Mouse (Mus musculus) embryonic facial prominence, embryonic 11.5 days (tissue): Measurements from ENCODE around the gene Etfrf1. TPM values are rescaled to one million over a fixed set of nuclear protein-coding genes. Genes with fewer than 3 reads are reported as not detected.

ENCODE experiments used
- ATAC-seq: fragments of 200-750 bp; cut with Nextera tagmentation; replicated peaks from 2 replicates; pipeline ENCODE4 v1.8.0; 2017; ENCODE audit warnings: low read depth; ENCODE audit not compliant: insufficient number of reproducible peaks, low FRiP score, low TSS enrichment
- DNase-seq: peaks from one replicate; pipeline ENCODE4 v3.0.0-alpha.2; 2015; ENCODE audit warnings: low spot score
- H3K27ac ChIP-seq: fragments of 300-500 bp; sonication (generic); replicated peaks from 2 replicates; pipeline ENCODE4 v1.5.1; 2014; ENCODE audit warnings: mild to moderate bottlenecking, low read depth, low read length, control low read depth
- H3K27me3 ChIP-seq: fragments of 300-500 bp; sonication (generic); 2 replicates; pipeline ENCODE4 v1.6.1; 2014; ENCODE audit warnings: mild to moderate bottlenecking, low read length, moderate library complexity, mixed read lengths; ENCODE audit not compliant: control insufficient read depth, insufficient read depth
- H3K36me3 ChIP-seq: fragments of 300-500 bp; sonication (generic); replicated peaks from 2 replicates; pipeline ENCODE4 v1.6.1; 2014; ENCODE audit warnings: low read depth, mild to moderate bottlenecking, low read length, moderate library complexity, mixed read lengths; ENCODE audit not compliant: control insufficient read depth, insufficient read depth
- H3K4me1 ChIP-seq: fragments of 300-500 bp; sonication (generic); 2 replicates; pipeline ENCODE4 v1.6.1; 2014; ENCODE audit warnings: low read length, mixed read lengths; ENCODE audit not compliant: control insufficient read depth, insufficient read depth
- H3K4me2 ChIP-seq: fragments of 300-500 bp; sonication (generic); 2 replicates; pipeline ENCODE4 v1.6.1; 2014; ENCODE audit warnings: low read depth, mild to moderate bottlenecking, control low read depth, low read length, moderate library complexity
- H3K4me3 ChIP-seq: fragments of 300-500 bp; sonication (generic); 2 replicates; pipeline ENCODE4 v1.5.1; 2014; ENCODE audit warnings: low read depth, low read length, control low read depth
- H3K9ac ChIP-seq: fragments of 300-500 bp; sonication (generic); replicated peaks from 2 replicates; pipeline ENCODE4 v1.6.1; 2014; ENCODE audit warnings: mild to moderate bottlenecking, control low read depth, low read length
- H3K9me3 ChIP-seq: fragments of 300-500 bp; sonication (generic); replicated peaks from 2 replicates; pipeline ENCODE4 v1.6.1; 2016; ENCODE audit warnings: mild to moderate bottlenecking, low read length, inconsistent platforms, mixed read lengths; ENCODE audit not compliant: control insufficient read depth
- WGBS: fragments of 180-500 bp; shearing (Covaris S2); extraction: QIAGEN DNeasy Blood & Tissue Kit; methylation state at CpG from one replicate; pipeline ENCODE4 v1.1.7; 2014; 5-methylcytosine and 5-hydroxymethylcytosine counted together
- polyA plus RNA-seq: library from polyadenylated mRNA; unstranded; fragments of >200 nt; fragmentation: Nextera tagmentation; extraction: Ambion mirVana; gene quantifications from 2 replicates; pipeline ENCODE4 v1.2.1, GENCODE M21; 2014

The Etfrf1 gene
- polyA plus RNA-seq, 1 experiment from 2014 or later: 33.2 TPM

DNA sequence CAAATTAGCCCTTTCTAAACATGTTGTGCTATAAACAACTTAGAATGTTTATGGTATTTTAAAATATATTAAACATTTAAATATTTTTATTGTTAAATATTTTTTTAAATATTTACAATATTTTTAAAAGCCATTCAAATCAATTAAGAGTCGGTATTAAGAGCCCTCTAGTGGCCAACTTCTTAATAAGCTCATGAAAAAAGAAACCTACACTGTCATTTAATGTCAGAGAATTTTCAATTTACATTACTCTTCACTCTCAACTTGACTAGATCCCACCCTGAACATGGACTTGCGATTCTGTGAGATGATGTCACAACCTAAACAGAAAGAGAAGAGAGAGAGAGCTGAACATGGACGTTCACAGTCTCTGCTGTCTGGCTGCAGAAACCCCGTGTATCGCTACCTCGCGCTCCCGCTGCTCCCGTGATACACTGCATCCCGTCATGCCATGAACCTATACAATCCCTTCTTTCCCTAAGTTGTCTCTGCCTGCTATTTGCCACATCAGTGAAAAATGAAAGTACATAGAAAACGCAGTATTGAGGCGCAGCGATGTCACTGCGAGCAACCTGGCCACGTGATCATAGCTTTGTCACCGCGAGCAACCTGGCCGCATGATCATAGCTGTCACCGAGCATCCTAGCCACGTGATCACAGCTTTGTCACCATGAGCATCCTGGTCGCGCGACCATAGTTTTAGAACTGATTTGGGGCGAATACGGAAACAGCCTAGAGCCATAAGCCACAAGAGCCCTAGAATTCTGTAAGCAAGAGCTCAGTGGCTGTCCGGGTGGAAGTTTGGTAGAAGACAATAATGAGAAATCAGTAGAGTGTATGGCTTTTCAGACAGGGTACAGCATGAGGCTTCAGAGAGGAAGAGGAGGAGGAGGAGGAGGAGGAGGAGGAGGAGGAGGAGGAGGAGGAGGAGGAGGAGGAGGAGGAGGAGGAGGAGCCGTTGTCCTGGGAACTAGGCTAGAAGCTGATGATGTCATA is 23.5 kb upstream of the Etfrf1 start:
- Histone ChIP-seq H3K36me3 (no peaks in the 10 kb centered on the region), H3K27ac (no peak overlapping the region), H3K4me1 (no peaks in the 10 kb centered on the region), H3K27me3 (no peaks in the 10 kb centered on the region), H3K9ac (0 out of 2 replicates have a peak overlapping the region, but pooled peaks have one; percentile 9), H3K9me3 (no peaks in the 10 kb centered on the region), H3K4me3 (no peak overlapping the region), H3K4me2 (peak overlapping the region; percentile 30)
- ATAC-seq (no peak), DNase-seq (peak; percentile 74)
- 59% methylated on average over 27 of the region's 27 CpGs for WGBS

DNA sequence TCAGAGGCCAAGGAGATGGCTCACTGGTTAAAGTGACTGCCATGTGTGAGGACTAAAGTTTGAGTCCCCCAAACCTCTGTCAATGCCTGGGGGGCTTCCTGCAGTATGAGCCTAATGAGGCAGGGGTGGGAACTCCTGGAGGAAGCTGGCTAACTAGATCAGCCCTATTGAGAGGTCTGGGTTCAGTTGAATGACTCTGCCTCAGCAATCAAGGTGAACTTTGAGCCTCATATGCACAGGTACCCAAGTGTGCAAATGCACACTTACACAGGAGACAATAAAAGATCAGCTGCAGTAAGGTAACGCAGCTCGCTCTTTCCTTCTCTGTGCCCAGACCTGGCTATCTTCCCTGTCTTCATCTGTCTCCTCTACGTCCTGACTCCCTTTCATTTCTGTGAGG is 17.9 kb upstream of the Etfrf1 start:
- no peak for DNase-seq
- Histone ChIP-seq H3K4me1 (no peaks in the 10 kb centered on the region), H3K9ac (no peak overlapping the region), H3K27me3 (no peaks in the 10 kb centered on the region), H3K27ac (no peak overlapping the region), H3K4me2 (no peak overlapping the region), H3K4me3 (no peak overlapping the region), H3K9me3 (no peaks in the 10 kb centered on the region), H3K36me3 (no peaks in the 10 kb centered on the region)
- no peak for ATAC-seq
- 88% methylated on average over 3 of the region's 3 CpGs for WGBS

DNA sequence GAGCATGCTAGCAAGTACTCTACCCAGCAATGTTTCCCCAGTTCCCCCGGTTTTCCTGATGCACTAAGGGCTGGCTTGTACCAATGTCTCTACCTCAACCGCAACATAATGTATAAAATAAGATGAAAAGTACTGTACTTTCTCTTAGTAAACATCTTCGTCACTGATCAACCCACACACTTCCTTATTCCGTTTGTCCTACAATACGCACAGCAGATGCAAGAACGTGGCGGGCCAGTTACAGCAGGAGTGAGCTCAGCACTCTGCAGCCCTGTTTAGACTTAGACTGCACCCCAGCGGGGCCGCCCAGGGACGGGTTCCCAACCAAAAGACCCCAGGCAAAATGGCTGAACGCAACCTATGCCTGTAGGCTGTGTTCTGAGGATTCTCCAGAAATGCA is 17.5 kb upstream of the Etfrf1 start:
- no peaks in the 10 kb centered on the region for H3K9me3 ChIP-seq
- ATAC-seq: no peak
- no peaks in the 10 kb centered on the region for H3K36me3 ChIP-seq
- no peak overlapping the region for H3K27ac ChIP-seq
- DNase-seq: no peak
- H3K4me1 ChIP-seq: no peaks in the 10 kb centered on the region
- H3K4me3 ChIP-seq: no peak overlapping the region
- H3K4me2 ChIP-seq: no peak overlapping the region
- no peak overlapping the region for H3K9ac ChIP-seq
- no peaks in the 10 kb centered on the region for H3K27me3 ChIP-seq
- WGBS: 85% methylated on average over 11 of the region's 11 CpGs

DNA sequence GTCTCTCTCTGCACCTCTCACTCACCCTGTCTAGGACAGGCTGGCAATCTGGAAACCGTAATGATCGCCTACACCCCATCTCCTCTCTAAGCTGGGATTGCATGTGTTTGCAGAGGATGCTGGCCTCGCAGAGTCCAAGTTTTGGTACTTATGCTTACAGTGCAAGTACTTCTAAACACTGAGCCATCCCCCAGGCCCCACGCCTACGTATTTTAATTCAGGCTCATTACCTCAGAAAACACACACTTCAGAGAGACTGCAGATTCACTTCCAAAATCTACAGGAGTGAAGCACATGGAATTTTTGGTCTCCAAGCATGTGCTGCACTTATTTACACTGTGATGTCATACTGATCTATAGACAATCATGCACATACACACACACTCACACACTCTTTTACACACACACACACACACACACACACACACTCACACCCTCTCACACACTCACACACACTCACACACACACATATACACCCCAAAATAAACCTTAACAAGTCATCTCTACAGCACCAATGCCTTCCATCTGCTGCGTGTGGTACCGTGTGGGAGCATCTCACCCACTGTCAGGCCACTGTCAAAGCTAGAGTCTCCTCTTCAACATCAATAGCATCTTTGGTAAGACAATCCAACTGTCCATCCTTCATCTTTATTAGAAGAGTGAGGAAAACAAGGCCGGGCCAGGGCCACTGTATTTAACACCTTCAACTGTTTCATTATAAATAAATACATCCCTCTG is 12.8 kb upstream of the Etfrf1 start:
- DNase-seq: no peak
- Histone ChIP-seq H3K4me2 (no peak overlapping the region), H3K4me1 (no peaks in the 10 kb centered on the region), H3K9me3 (no peaks in the 10 kb centered on the region), H3K9ac (no peak overlapping the region), H3K27ac (no peak overlapping the region), H3K27me3 (no peaks in the 10 kb centered on the region), H3K36me3 (no peaks in the 10 kb centered on the region), H3K4me3 (no peak overlapping the region)
- no peak for ATAC-seq
- WGBS: 93% methylated on average over 8 of the region's 8 CpGs

DNA sequence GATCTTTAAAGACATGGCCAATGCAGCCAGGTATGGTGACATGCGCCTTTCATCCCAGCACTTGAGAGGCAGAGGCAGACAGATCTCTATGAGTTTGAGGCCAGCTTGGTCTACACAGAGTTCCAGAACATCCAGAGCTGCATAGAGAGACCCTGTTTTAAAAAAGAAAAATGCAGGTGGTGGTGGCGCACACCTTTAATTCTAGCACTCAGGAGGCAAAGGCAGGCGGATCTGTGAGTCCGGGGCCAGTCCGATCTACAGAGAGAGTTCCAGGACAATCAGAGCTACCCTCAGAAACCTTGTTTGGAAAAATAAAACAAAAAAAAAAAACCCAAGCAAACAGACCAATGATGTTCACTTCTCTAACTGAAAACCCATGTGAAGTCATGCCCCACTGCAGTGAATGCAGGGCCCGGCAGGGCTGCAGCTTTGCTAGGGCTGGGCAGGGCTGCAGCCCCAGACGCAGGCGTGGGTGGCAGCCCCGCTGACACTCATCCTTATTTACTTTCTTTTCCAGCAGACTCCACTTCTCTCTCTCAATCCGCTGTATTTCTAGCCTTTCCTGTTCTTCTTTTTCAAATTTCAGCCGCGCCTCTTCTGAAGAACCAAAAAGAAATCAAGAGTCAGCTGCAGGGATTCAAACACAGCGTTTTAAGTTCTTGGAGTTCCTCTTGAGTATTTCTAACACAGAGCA is 8.4 kb upstream of the Etfrf1 start:
- DNase-seq: no peak

DNA sequence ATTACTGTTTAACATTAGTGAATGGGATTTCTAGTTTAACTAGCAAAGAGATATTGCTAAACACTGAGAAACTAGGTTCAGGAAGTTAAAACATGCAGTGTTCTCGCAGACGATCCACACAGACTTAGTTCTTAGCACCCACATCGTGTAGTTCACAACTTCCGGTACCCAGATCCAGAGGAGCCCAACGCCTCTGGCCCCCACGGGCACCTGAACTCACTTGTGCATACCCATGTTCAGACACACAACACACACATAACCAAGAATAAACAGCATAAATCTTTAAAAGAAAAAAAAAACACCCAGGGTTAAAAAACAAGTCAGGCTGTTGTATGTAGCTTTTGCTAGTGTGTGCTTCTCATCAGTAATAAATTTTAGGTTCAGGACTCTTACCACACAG is 6.5 kb upstream of the Etfrf1 start:
- Histone ChIP-seq H3K4me1 (no peaks in the 10 kb centered on the region), H3K9me3 (no peaks in the 10 kb centered on the region), H3K4me2 (no peak overlapping the region), H3K9ac (no peak overlapping the region), H3K36me3 (no peaks in the 10 kb centered on the region), H3K27ac (no peak overlapping the region), H3K27me3 (no peaks in the 10 kb centered on the region), H3K4me3 (no peak overlapping the region)
- ATAC-seq (no peak), DNase-seq (no peak)
- WGBS: 88% methylated on average over 6 of the region's 6 CpGs

More for the DNA sequence above, 8.4 kb upstream of the Etfrf1 start:
- Histone ChIP-seq H3K36me3 (no peaks in the 10 kb centered on the region), H3K27ac (no peak overlapping the region), H3K4me2 (no peak overlapping the region), H3K4me1 (no peaks in the 10 kb centered on the region), H3K4me3 (no peak overlapping the region), H3K9me3 (no peaks in the 10 kb centered on the region), H3K27me3 (no peaks in the 10 kb centered on the region), H3K9ac (no peak overlapping the region)
- WGBS: 82% methylated on average over 13 of the region's 13 CpGs
- no peak for ATAC-seq

DNA sequence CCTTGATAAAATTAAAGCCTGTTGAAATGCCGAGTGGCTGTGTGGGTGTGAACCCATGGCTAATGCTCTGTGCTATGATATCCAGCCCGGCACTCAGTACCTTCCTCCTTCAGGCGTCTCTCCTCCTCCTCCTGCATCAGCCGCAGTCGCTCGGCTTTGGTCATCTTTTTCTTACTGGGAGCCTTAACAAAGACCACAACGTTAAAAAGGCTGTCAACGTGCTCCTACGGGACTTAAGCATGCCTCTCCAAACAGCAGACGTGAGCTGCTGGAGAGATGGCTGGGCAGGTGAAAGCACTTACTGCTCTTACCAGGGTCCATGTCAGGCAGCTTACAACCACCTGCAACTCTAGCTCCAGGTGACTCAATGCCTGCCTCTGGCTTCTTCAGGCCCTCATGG is 5.8 kb upstream of the Etfrf1 start:
- Histone ChIP-seq H3K4me1 (no peaks in the 10 kb centered on the region), H3K4me2 (no peak overlapping the region), H3K36me3 (no peaks in the 10 kb centered on the region), H3K4me3 (no peak overlapping the region), H3K27me3 (no peaks in the 10 kb centered on the region), H3K9ac (no peak overlapping the region), H3K27ac (no peak overlapping the region), H3K9me3 (no peaks in the 10 kb centered on the region)
- ATAC-seq (no peak), DNase-seq (no peak)
- WGBS: 72% methylated on average over 10 of the region's 10 CpGs
